Mouse (Mus musculus) heart, embryonic 15.5 days (tissue): ENCODE data around the gene Gcnt2. TPM values are rescaled to one million over a fixed set of nuclear protein-coding genes. Genes with fewer than 3 reads are reported as not detected.
A peak's percentile ranks its signal among the peaks of the same experiment; 100 is the strongest.

Source experiments
- ATAC-seq: fragments of 200-750 bp; cut with Nextera tagmentation; replicated peaks from 2 replicates; pipeline ENCODE4 v1.8.0; 2017; ENCODE audit warnings: low read depth, moderate TSS enrichment; ENCODE audit not compliant: insufficient number of reproducible peaks, insufficient read depth, low FRiP score
- H3K27ac ChIP-seq: fragments of 300-500 bp; sonication (generic); 2 replicates; pipeline ENCODE4 v1.5.1; 2015; ENCODE audit warnings: mild to moderate bottlenecking, inconsistent platforms
- H3K27me3 ChIP-seq: fragments of 300-500 bp; sonication (generic); 2 replicates; pipeline ENCODE4 v1.6.1; 2015; ENCODE audit warnings: inconsistent platforms
- H3K36me3 ChIP-seq: fragments of 300-500 bp; sonication (generic); 2 replicates; pipeline ENCODE4 v1.6.1; 2015; ENCODE audit warnings: mild to moderate bottlenecking, inconsistent platforms
- H3K4me1 ChIP-seq: fragments of 300-500 bp; sonication (generic); replicated peaks from 2 replicates; pipeline ENCODE4 v1.6.1; 2015; ENCODE audit warnings: inconsistent platforms
- H3K4me2 ChIP-seq: fragments of 300-500 bp; sonication (generic); 2 replicates; pipeline ENCODE4 v1.6.1; 2015; ENCODE audit warnings: inconsistent platforms, mild to moderate bottlenecking, moderate library complexity
- H3K4me3 ChIP-seq: fragments of 300-500 bp; sonication (generic); 2 replicates; pipeline ENCODE4 v1.5.1; 2015; ENCODE audit warnings: mild to moderate bottlenecking, inconsistent platforms
- H3K9ac ChIP-seq: fragments of 300-500 bp; sonication (generic); 2 replicates; pipeline ENCODE4 v1.6.1; 2015; ENCODE audit warnings: mild to moderate bottlenecking, inconsistent platforms
- H3K9me3 ChIP-seq: fragments of 300-500 bp; sonication (generic); replicated peaks from 2 replicates; pipeline ENCODE4 v1.6.1; 2016; ENCODE audit warnings: inconsistent platforms
- WGBS: fragments of 180-500 bp; shearing (Covaris S2); methylation state at CpG from one replicate; pipeline ENCODE4 v1.1.7; 2015; ENCODE audit warnings: mixed read lengths; 5-methylcytosine and 5-hydroxymethylcytosine counted together
- polyA plus RNA-seq: library from polyadenylated mRNA; unstranded; fragments of >200 nt; fragmentation: Nextera tagmentation; extraction: Ambion mirVana; gene quantifications from 2 replicates; pipeline ENCODE4 v1.2.1, GENCODE M21; 2015

Gene Gcnt2
- polyA plus RNA-seq, 1 experiment from 2014 or later, result 3.4 TPM

GRCm38 (mm10) chr13:40907274-40907673 lies 47.7 kb downstream of the Gcnt2 start:
- Histone ChIP-seq H3K27me3 (no peaks in the 10 kb centered on the region), H3K36me3 (no peaks in the 10 kb centered on the region), H3K4me2 (no peak overlapping the region), H3K9me3 (no peaks in the 10 kb centered on the region), H3K4me1 (peaks cover 7% of the 10 kb centered on the region), H3K4me3 (no peak overlapping the region), H3K9ac (no peak overlapping the region), H3K27ac (no peak overlapping the region)
- WGBS, result 67% methylated on average over 7 of the region's 7 CpGs
- ATAC-seq, result no peak

- 73% methylated on average over 6 of the region's 6 CpGs for WGBS
- ATAC-seq, result no peak
- H3K27me3 ChIP-seq, result no peaks in the 10 kb centered on the region
- H3K4me1 ChIP-seq, result peaks cover 4% of the 10 kb centered on the region
- no peak overlapping the region for H3K4me3 ChIP-seq
- no peak overlapping the region for H3K9ac ChIP-seq
- H3K36me3 ChIP-seq, result no peaks in the 10 kb centered on the region
- no peak overlapping the region for H3K27ac ChIP-seq
- no peak overlapping the region for H3K4me2 ChIP-seq
- no peaks in the 10 kb centered on the region for H3K9me3 ChIP-seq
Measured at GRCm38 (mm10) chr13:40908044-40908443, 48.5 kb downstream of the Gcnt2 start.

- H3K4me2 ChIP-seq, result no peak overlapping the region
- ATAC-seq, result no peak
- H3K27me3 ChIP-seq, result no peaks in the 10 kb centered on the region
- H3K9me3 ChIP-seq, result no peaks in the 10 kb centered on the region
- H3K4me1 ChIP-seq, result peaks cover 4% of the 10 kb centered on the region
- H3K36me3 ChIP-seq, result no peaks in the 10 kb centered on the region
- 67% methylated on average over 8 of the region's 8 CpGs for WGBS
- H3K27ac ChIP-seq, result no peak overlapping the region
- no peak overlapping the region for H3K4me3 ChIP-seq
- H3K9ac ChIP-seq, result no peak overlapping the region
Measured at GRCm38 (mm10) chr13:40909060-40909459, 49.5 kb downstream of the Gcnt2 start.

GRCm38 (mm10) chr13:40910047-40910446 lies 50.5 kb downstream of the Gcnt2 start:
- Histone ChIP-seq H3K27ac (no peak overlapping the region), H3K4me1 (peaks cover 6% of the 10 kb centered on the region), H3K9me3 (no peaks in the 10 kb centered on the region), H3K4me2 (no peak overlapping the region), H3K4me3 (no peak overlapping the region), H3K27me3 (no peaks in the 10 kb centered on the region), H3K36me3 (no peaks in the 10 kb centered on the region), H3K9ac (no peak overlapping the region)
- WGBS, result 93% methylated on average over 6 of the region's 6 CpGs
- ATAC-seq, result no peak

- ATAC-seq, result no peak
- Histone ChIP-seq H3K4me3 (no peak overlapping the region), H3K9ac (no peak overlapping the region), H3K4me2 (no peak overlapping the region), H3K36me3 (no peaks in the 10 kb centered on the region), H3K27me3 (no peaks in the 10 kb centered on the region), H3K4me1 (peaks cover 12% of the 10 kb centered on the region), H3K9me3 (no peaks in the 10 kb centered on the region), H3K27ac (no peak overlapping the region)
- 87% methylated on average over 6 of the region's 6 CpGs for WGBS
Measured at GRCm38 (mm10) chr13:40911951-40912350, 52.4 kb downstream of the Gcnt2 start.

- Histone ChIP-seq H3K36me3 (no peaks in the 10 kb centered on the region), H3K4me2 (no peak overlapping the region), H3K9me3 (no peaks in the 10 kb centered on the region), H3K4me3 (no peak overlapping the region), H3K27me3 (no peaks in the 10 kb centered on the region), H3K4me1 (peaks cover 23% of the 10 kb centered on the region), H3K27ac (no peak overlapping the region), H3K9ac (no peak overlapping the region)
- ATAC-seq, result no peak
- 86% methylated on average over 14 of the region's 14 CpGs for WGBS
Measured at GRCm38 (mm10) chr13:40913395-40914018, 54.0 kb downstream of the Gcnt2 start.

GRCm38 (mm10) chr13:40914053-40914585 lies 54.6 kb downstream of the Gcnt2 start:
- Histone ChIP-seq H3K27me3 (0 out of 2 replicates have a peak, but pooled peaks cover 2% of the 10 kb centered on the region), H3K36me3 (no peaks in the 10 kb centered on the region), H3K27ac (no peak overlapping the region), H3K4me2 (no peak overlapping the region), H3K4me1 (peaks cover 23% of the 10 kb centered on the region), H3K9me3 (no peaks in the 10 kb centered on the region), H3K9ac (no peak overlapping the region), H3K4me3 (no peak overlapping the region)
- ATAC-seq, result no peak
- 62% methylated on average over 4 of the region's 4 CpGs for WGBS

GRCm38 (mm10) chr13:40916321-40917160 lies 57.0 kb downstream of the Gcnt2 start:
- no peak for ATAC-seq
- H3K27me3 ChIP-seq, result 0 out of 2 replicates have a peak, but pooled peaks cover 2% of the 10 kb centered on the region
- no peaks in the 10 kb centered on the region for H3K9me3 ChIP-seq
- H3K4me2 ChIP-seq, result peak overlapping the region; percentile 91
- H3K4me1 ChIP-seq, result peaks cover 28% of the 10 kb centered on the region
- H3K36me3 ChIP-seq, result no peaks in the 10 kb centered on the region
- H3K27ac ChIP-seq, result no peak overlapping the region
- H3K9ac ChIP-seq, result peak overlapping the region; percentile 54; the same call in 1 of the 2 replicates
- 16% methylated on average over 21 of the region's 21 CpGs for WGBS
- peak overlapping the region; percentile 64 for H3K4me3 ChIP-seq

- ATAC-seq, result peak; percentile 76
- H3K27ac ChIP-seq, result 0 out of 2 replicates have a peak overlapping the region, but pooled peaks have one; percentile 14
- H3K9me3 ChIP-seq, result no peaks in the 10 kb centered on the region
- H3K4me1 ChIP-seq, result peaks cover 30% of the 10 kb centered on the region
- H3K4me2 ChIP-seq, result peak overlapping the region; percentile 91
- peak overlapping the region; percentile 54 for H3K9ac ChIP-seq
- peak overlapping the region; percentile 64 for H3K4me3 ChIP-seq
- no peaks in the 10 kb centered on the region for H3K36me3 ChIP-seq
- 0 out of 2 replicates have a peak, but pooled peaks cover 2% of the 10 kb centered on the region for H3K27me3 ChIP-seq
- WGBS, result under 1% methylated on average over 38 of the region's 38 CpGs
Measured at GRCm38 (mm10) chr13:40917161-40918091, 57.9 kb downstream of the Gcnt2 start.

GRCm38 (mm10) chr13:40921326-40922059 lies 61.9 kb downstream of the Gcnt2 start:
- no peak; the same call in 1 of the 2 replicates for ATAC-seq
- Histone ChIP-seq H3K9ac (no peak overlapping the region), H3K4me3 (no peak overlapping the region), H3K27ac (no peak overlapping the region), H3K36me3 (no peaks in the 10 kb centered on the region), H3K27me3 (0 out of 2 replicates have a peak, but pooled peaks cover 2% of the 10 kb centered on the region), H3K4me2 (no peak overlapping the region), H3K9me3 (no peaks in the 10 kb centered on the region), H3K4me1 (peaks cover 23% of the 10 kb centered on the region)
- 42% methylated on average over 8 of the region's 8 CpGs for WGBS
